Mouse (Mus musculus): Measurements from ENCODE around the gene Sh3bgrl2.

GRCm38 (mm10) chr9:83664951-83665350, 116.8 kb downstream of the Sh3bgrl2 start:
- TF ChIP-seq CTCF (conservative IDR thresholded peaks at IDR 0.05; ENCODE audit: insufficient read depth, insufficient read length, low read depth, low read length) (no peak), POLR2A (IDR thresholded peaks at IDR 0.05; ENCODE audit: low read depth, low read length) (no peak)
